Mouse (Mus musculus) small intestine, adult 2 months (tissue): ENCODE measurements at regions not wholly inside any gene's neighbourhood (a gene's known extent, or its start where the extent isn't known, plus 50 kb on each side); places are given as distances from the start of the nearest gene placed in this dataset.

ENCODE experiments used
- H3K27ac ChIP-seq: fragments of 200-500 bp; 2 replicates; pipeline ENCODE4 v1.5.1; 2012; ENCODE audit warnings: low read depth, low read length, control low read depth, inconsistent platforms; ENCODE audit not compliant: insufficient read depth
- H3K27me3 ChIP-seq: fragments of 200-500 bp; 2 replicates; pipeline ENCODE4 v1.6.1; 2012; ENCODE audit warnings: mild to moderate bottlenecking, moderate library complexity, low read length, inconsistent platforms; ENCODE audit not compliant: control insufficient read depth, insufficient read depth
- H3K36me3 ChIP-seq: fragments of 200-500 bp; 2 replicates; pipeline ENCODE4 v1.6.1; 2012; ENCODE audit warnings: mild to moderate bottlenecking, low read length, control low read depth, inconsistent platforms; ENCODE audit not compliant: control insufficient read depth, insufficient read depth
- H3K4me1 ChIP-seq: fragments of 200-500 bp; 2 replicates; pipeline ENCODE4 v1.6.1; 2012; ENCODE audit warnings: low read length, inconsistent platforms, mixed read lengths; ENCODE audit not compliant: control insufficient read depth, insufficient read depth, insufficient read length
- H3K4me3 ChIP-seq: fragments of 200-500 bp; 2 replicates; pipeline ENCODE4 v1.5.1; 2012; ENCODE audit warnings: low read depth, mild to moderate bottlenecking, control low read depth, inconsistent platforms, low read length, moderate library complexity
- CTCF ChIP-seq: fragments of 200-500 bp; IDR thresholded peaks from 2 replicates; pipeline ENCODE4 v1.5.1; 2012; ENCODE audit warnings: low read depth, mild to moderate bottlenecking, control low read depth, inconsistent platforms, low read length, moderate library complexity, mixed read lengths; ENCODE audit not compliant: insufficient replicate concordance, insufficient read length; ENCODE audit errors: extremely low read depth
- POLR2A ChIP-seq: fragments of 200-500 bp; IDR thresholded peaks from 2 replicates; pipeline ENCODE4 v1.6.1; 2012; ENCODE audit warnings: low read depth, mild to moderate bottlenecking, control low read depth, inconsistent platforms, low read length, moderate library complexity
- WGBS: fragments of 180-500 bp; shearing (Covaris S2); methylation state at CpG from one replicate; pipeline ENCODE4 v1.1.7; 2018; 5-methylcytosine and 5-hydroxymethylcytosine counted together

DNA sequence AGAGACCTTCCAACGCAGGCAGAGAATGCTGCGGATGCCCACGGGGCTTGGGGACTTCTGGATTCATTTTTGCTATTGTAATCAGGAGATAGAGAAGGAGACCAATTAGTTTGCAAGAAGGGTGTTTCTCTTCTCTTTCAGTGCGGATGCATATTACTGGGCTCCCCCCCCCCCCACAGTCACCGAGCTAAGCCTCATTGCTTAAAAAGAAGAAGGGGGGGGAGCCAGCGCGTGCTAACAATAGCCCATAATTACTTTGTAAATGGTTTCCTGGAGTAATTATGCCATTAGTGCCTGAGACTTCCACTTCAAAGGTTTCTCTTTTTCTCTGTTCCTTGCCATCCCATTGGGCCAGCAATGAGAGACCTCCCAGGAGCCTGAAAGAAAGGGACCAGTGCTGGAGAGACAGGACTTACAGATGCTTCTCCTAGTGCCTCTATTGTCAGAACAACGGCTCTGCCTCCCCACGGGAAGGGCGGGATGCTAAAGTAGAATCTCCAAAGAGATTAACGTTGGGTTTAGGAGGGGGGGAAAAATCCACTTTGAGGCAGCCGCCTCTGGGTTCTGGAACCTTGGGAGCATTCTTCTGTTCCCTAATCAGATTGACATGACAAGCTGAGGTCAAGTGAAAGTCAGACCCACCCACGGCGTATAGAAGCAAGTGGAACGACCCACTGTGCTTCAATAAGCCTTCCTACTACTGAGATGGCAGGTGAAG is 116.1 kb upstream of the Castor2 start:
- no peak overlapping the region for H3K27ac ChIP-seq
- H3K27me3 ChIP-seq, result no peaks in the 10 kb centered on the region
- H3K36me3 ChIP-seq, result no peaks in the 10 kb centered on the region
- 10% methylated on average over 15 of the region's 15 CpGs for WGBS
- no peaks in the 10 kb centered on the region for H3K4me1 ChIP-seq
- no peak for TF ChIP-seq CTCF
- H3K4me3 ChIP-seq, result no peak overlapping the region

DNA sequence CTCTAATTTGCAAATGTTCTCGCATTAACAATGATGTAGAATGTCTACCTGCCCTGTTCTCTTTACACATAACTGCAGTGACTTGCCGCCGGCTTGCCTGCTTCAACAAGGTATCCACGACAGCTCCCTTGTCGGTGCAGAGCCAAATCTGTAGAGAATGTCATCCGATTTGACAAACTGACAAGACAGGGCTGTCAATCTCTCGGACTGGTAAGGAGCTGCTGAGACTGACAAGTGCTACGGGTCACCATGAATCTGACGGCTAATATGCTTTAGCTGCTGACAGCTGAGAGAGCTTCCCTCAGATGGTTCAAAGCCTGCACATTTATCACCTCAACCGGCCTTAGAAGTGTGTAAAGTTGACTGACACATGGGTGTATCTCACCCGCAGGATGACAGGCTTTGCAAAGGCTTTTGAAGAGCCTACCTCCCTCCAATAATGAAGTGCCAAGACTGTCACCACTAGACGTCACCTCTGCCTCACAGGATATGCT is 129.0 kb upstream of the Castor2 start:
- Histone ChIP-seq H3K36me3 (no peaks in the 10 kb centered on the region), H3K27me3 (no peaks in the 10 kb centered on the region), H3K4me1 (no peaks in the 10 kb centered on the region), H3K27ac (no peak overlapping the region), H3K4me3 (no peak overlapping the region)
- WGBS, result 74% methylated on average over 12 of the region's 12 CpGs
- TF ChIP-seq CTCF (no peak), POLR2A (no peak)

DNA sequence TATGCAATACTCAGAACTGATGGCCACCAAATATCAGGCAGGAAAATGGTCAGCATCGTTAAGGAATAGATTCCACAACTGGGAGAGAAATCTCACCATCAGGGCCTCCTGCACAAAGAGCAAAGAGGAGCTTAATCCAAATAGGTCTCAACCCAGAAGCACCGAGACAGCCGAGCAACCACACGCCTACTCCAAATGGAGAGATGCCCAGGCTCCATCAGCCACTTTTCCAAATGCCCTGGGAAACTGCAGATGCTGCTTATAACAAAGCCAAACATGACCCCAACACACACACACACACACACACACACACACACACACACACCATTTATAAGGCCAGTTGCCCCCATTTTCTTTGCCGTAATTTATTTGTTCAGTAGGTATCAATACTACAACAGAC is 136.2 kb upstream of the Castor2 start:
- no peak overlapping the region for H3K27ac ChIP-seq
- H3K36me3 ChIP-seq, result no peaks in the 10 kb centered on the region
- H3K27me3 ChIP-seq, result no peaks in the 10 kb centered on the region
- no peaks in the 10 kb centered on the region for H3K4me1 ChIP-seq
- 77% methylated on average over 5 of the region's 5 CpGs for WGBS
- no peak overlapping the region for H3K4me3 ChIP-seq
- TF ChIP-seq POLR2A (no peak), CTCF (no peak)

DNA sequence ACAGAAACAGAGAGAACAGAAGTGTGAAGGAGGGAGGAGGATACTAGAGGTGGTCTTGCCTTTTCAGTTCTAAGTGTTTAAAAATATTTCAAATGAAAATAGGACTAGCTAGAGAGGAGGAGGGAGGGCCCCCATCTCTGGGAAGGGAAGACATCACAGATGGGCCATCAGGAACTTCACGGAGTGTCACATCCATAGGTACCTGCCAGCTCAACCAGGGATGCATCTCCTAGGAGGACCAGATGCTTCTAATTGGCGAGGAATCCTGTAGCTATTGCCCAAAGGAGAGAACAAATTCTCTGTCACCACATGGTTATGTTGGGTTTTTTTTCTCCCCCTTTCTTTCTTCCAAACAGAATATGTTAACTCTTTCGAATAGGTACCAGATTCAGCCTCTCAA is 158.7 kb upstream of the Castor2 start:
- no peaks in the 10 kb centered on the region for H3K4me1 ChIP-seq
- WGBS, result 66% methylated on average over 3 of the region's 3 CpGs
- H3K27ac ChIP-seq, result no peak overlapping the region
- no peaks in the 10 kb centered on the region for H3K27me3 ChIP-seq
- H3K4me3 ChIP-seq, result no peak overlapping the region
- H3K36me3 ChIP-seq, result no peaks in the 10 kb centered on the region
- TF ChIP-seq POLR2A, result no peak
- no peak for TF ChIP-seq CTCF

DNA sequence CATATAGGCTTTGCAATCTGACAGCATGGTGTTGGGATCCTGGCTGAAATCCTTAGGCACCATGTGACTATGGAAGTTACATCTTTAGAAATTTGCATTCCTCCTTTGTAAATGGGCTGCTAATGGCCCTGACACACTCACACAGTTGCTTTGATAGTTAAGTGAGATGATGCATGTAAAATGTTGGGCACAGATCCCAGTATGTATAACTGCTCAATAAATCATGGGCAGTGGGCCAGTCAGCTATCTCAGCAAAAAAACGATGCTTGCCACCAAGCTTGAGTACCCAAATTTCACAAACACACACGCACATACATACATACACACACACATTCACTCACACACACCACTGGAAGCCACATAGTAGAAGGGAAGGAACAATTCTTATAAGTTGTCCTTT is 159.5 kb upstream of the Castor2 start:
- Histone ChIP-seq H3K27ac (no peak overlapping the region), H3K27me3 (no peaks in the 10 kb centered on the region), H3K36me3 (no peaks in the 10 kb centered on the region), H3K4me3 (no peak overlapping the region), H3K4me1 (no peaks in the 10 kb centered on the region)
- WGBS, result 44% methylated on average over 2 of the region's 2 CpGs
- TF ChIP-seq CTCF (no peak), POLR2A (no peak)

DNA sequence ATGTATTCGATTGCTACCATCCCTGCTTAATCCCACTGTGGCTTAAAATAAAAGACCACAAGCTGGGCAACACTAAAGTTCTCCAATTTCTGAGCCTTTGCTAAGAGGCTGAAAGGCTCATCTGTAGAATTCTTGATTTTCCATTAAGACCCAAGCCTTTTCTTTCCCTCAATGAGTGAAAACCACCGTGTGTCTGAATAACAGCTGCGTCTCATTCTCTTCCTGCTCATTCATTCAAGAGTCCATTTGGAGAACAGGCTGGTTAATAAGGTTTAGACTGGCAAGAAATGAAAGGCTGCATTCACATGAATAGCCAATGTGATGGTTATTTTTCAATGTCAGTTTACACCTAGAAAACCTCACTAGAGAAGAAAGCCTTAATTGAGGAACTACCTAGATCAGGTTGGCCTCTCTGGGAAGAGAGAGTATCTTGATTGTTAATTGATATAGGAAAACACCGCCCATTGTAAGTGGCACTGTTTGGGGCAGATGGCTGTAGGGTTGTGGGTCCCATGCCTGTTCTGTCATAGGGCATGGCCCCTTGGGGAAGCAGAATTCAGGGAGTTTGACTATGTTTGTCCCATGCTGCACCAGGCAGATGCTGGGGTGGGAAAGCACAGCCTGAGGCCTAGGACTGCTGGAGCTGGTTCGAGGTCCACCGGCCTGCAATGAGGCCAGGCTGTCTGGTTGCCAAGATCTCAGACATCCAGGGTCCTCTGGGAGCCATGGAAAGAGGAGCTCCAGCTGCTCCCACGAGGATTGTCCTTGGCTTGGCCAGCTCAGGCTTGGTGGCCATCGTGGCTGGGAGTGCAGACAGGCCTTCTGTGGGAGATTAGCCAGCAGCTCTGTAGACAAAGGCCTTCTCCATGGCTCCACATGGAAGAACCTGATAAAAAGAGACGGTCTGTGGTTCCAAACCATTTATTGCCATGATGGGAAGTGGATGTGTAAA is 161.3 kb upstream of the Castor2 start:
- TF ChIP-seq CTCF, result no peak
- TF ChIP-seq POLR2A, result no peak
- H3K36me3 ChIP-seq, result no peaks in the 10 kb centered on the region
- H3K27me3 ChIP-seq, result no peaks in the 10 kb centered on the region
- WGBS, result 74% methylated on average over 9 of the region's 9 CpGs
- H3K27ac ChIP-seq, result no peak overlapping the region
- H3K4me3 ChIP-seq, result no peak overlapping the region
- no peaks in the 10 kb centered on the region for H3K4me1 ChIP-seq

DNA sequence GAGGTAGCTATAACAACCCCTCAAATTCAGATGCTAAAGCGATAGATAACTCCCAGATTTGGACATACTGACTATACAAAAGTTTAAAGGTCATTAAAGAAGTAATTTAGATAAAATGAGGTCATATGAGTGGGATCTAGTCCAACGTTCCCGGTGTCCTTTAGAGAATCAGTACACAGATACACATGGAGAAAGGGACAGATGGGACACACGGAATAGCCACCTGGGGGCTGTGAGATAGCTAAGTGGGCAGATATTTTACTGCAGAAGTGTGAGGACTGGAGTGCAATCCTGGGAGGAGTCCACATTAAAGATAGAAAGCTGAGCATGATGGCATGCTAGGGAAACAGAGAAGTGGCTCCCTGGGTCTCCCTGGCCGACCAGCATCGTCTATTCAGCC is 164.1 kb upstream of the Castor2 start:
- H3K4me1 ChIP-seq, result no peaks in the 10 kb centered on the region
- H3K36me3 ChIP-seq, result no peaks in the 10 kb centered on the region
- WGBS, result 57% methylated on average over 6 of the region's 6 CpGs
- TF ChIP-seq POLR2A (no peak), CTCF (no peak)
- H3K27ac ChIP-seq, result no peak overlapping the region
- no peaks in the 10 kb centered on the region for H3K27me3 ChIP-seq
- no peak overlapping the region for H3K4me3 ChIP-seq
